In the genomic region with DNA sequence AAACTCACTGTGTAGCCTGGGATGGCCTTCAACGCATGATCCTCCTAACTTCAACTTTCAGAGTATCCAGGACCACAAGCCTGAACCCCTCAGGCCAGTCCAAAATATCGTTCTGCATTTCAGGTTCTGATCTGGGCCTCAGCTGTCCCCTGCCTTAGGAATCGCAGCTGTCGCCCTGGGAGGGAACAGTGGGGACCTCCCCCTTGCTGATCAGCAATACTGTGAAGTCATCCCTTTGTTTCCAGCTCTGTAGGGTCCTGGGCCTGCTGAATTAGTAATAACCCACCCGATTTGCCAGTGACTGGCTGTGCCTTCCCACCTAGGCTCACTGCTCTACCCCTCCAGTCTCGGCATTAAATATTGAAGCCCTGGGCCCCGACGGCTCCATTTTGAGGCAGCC, we compare ENCODE assay signal across 22 mouse cellular contexts. TPM values are rescaled to one million over a fixed set of nuclear protein-coding genes. Genes with fewer than 3 reads are reported as not detected.
DNase-seq lines count a peak whose midpoint lies in the region; ATAC-seq and TF ChIP-seq lines count a peak whose summit lies in the region.
"Had no signal": no experiment of that assay in that cellular context is flagged by ENCODE, and none has a peak within 500 bp of the region (broad histone marks: within the 10 kb centered on the region; RNA-seq: fewer than 3 reads in every experiment).

No protein-coding gene starts in this region.

- no peaks in the 10 kb centered on the region for H3K9me3 ChIP-seq in hindbrain, embryonic 11.5 days (ENCODE audit: control insufficient read depth, low read length)
- peaks cover 5% of the 10 kb centered on the region for H3K9me3 ChIP-seq in hindbrain, embryonic 16.5 days (ENCODE audit: control insufficient read depth, low read length)
- H3K9me3 ChIP-seq in midbrain, embryonic 10.5 days (replicated peaks) = peaks cover 8% of the 10 kb centered on the region; the same call in 1 of the 2 replicates
- H3K9me3 ChIP-seq in midbrain, embryonic 14.5 days (ENCODE audit: control insufficient read depth, low read length) = no peaks in the 10 kb centered on the region; the same call in 1 of the 2 replicates
- H3K9me3 ChIP-seq: embryonic facial prominence, embryonic 12.5 days; heart, embryonic 15.5 days had no signal

- H3K4me2 ChIP-seq in hindbrain, embryonic 11.5 days (replicated peaks; ENCODE audit: low read depth, low read length) = no peak overlapping the region
- H3K4me2 ChIP-seq in hindbrain, embryonic 16.5 days (ENCODE audit: low read length) = no peak overlapping the region
- H3K4me2 ChIP-seq in midbrain, embryonic 14.5 days (ENCODE audit: low read length) = no peak overlapping the region
- H3K4me2 ChIP-seq: embryonic facial prominence, embryonic 12.5 days; heart, embryonic 11.5 days; heart, embryonic 15.5 days had no signal

- no peaks in the 10 kb centered on the region for H3K36me3 ChIP-seq in hindbrain, embryonic 11.5 days (ENCODE audit: control insufficient read depth, insufficient read depth, low read length)
- H3K36me3 ChIP-seq in hindbrain, embryonic 16.5 days (ENCODE audit: control insufficient read depth, insufficient read depth, low read length) = no peaks in the 10 kb centered on the region
- H3K36me3 ChIP-seq in midbrain, embryonic 10.5 days = no peaks in the 10 kb centered on the region
- no peaks in the 10 kb centered on the region for H3K36me3 ChIP-seq in midbrain, embryonic 14.5 days (ENCODE audit: control insufficient read depth, insufficient read depth, low read length)
- no peaks in the 10 kb centered on the region for H3K36me3 ChIP-seq in thymus, adult 2 months (ENCODE audit: control insufficient read depth, insufficient read depth, low read length)
- H3K36me3 ChIP-seq: embryonic facial prominence, embryonic 12.5 days; heart, embryonic 15.5 days had no signal

- ATAC-seq in hindbrain, embryonic 11.5 days (ENCODE audit: low FRiP score) = 0 out of 2 replicates have a peak, but pooled peaks have one; percentile 45
- no peak for ATAC-seq in hindbrain, embryonic 16.5 days
- no peak for ATAC-seq in midbrain, embryonic 14.5 days (ENCODE audit: low FRiP score, low TSS enrichment)
- ATAC-seq: activated CD4-positive, CD25-positive, alpha-beta regulatory T cell, adult 4 months; forebrain, embryonic 16.5 days; Patski had no signal

- H3K27me3 ChIP-seq in hindbrain, embryonic 11.5 days (ENCODE audit: control insufficient read depth, insufficient read depth, low read length) = no peaks in the 10 kb centered on the region
- no peaks in the 10 kb centered on the region for H3K27me3 ChIP-seq in hindbrain, embryonic 16.5 days (replicated peaks; ENCODE audit: control insufficient read depth, insufficient read depth, low read length)
- H3K27me3 ChIP-seq in midbrain, embryonic 10.5 days (ENCODE audit: low read depth, poor library complexity, severe bottlenecking) = no peaks in the 10 kb centered on the region
- H3K27me3 ChIP-seq in midbrain, embryonic 14.5 days (ENCODE audit: control insufficient read depth, insufficient read depth, low read length) = no peaks in the 10 kb centered on the region
- H3K27me3 ChIP-seq in thymus, adult 2 months (ENCODE audit: control insufficient read depth, insufficient read depth, low read length) = no peaks in the 10 kb centered on the region; the same call in 1 of the 2 replicates
- H3K27me3 ChIP-seq: Patski had no signal

- no peak for TF ChIP-seq CTCF in thymus, adult 2 months (IDR thresholded peaks at IDR 0.05; ENCODE audit: borderline replicate concordance, control insufficient read depth, extremely low read depth, insufficient read depth, low read length, poor library complexity)

- 52% methylated on average over 8 of the region's 8 CpGs for WGBS in hindbrain, embryonic 11.5 days
- WGBS in hindbrain, embryonic 16.5 days = 31% methylated on average over 8 of the region's 8 CpGs
- 52% methylated on average over 8 of the region's 8 CpGs for WGBS in midbrain, embryonic 10.5 days
- 37% methylated on average over 8 of the region's 8 CpGs for WGBS in midbrain, embryonic 14.5 days
- WGBS in thymus, adult 2 months = 74% methylated on average over 8 of the region's 8 CpGs

- peak; percentile 16 for DNase-seq in hindbrain, embryonic 11.5 days (ENCODE audit: low spot score)
- no peak for DNase-seq in midbrain, embryonic 10.5 days (ENCODE audit: low spot score)
- DNase-seq in midbrain, embryonic 14.5 days = no peak
- DNase-seq in retina, embryonic 14.5 days (ENCODE audit: low spot score) = peak; percentile 22
- no peak for DNase-seq in retina, postnatal 1 day
- DNase-seq in thymus, adult 2 months = no peak
- DNase-seq: adrenal gland, postnatal 14 days; cerebellum, adult 11-12 months; cerebellum, adult 9-10 months; cerebellum, postnatal 25 days; gastrocnemius, postnatal 14 days; heart, adult 2 months; heart, postnatal 14 days had no signal

- no peaks in the 10 kb centered on the region for H3K4me1 ChIP-seq in hindbrain, embryonic 11.5 days (replicated peaks; ENCODE audit: control insufficient read depth, insufficient read depth, low read length)
- no peaks in the 10 kb centered on the region for H3K4me1 ChIP-seq in hindbrain, embryonic 16.5 days (ENCODE audit: control insufficient read depth, insufficient read depth, low read depth, low read length)
- no peaks in the 10 kb centered on the region for H3K4me1 ChIP-seq in midbrain, embryonic 10.5 days
- no peaks in the 10 kb centered on the region for H3K4me1 ChIP-seq in midbrain, embryonic 14.5 days (ENCODE audit: control insufficient read depth, insufficient read depth, low read length)
- H3K4me1 ChIP-seq in thymus, adult 2 months (replicated peaks; ENCODE audit: control insufficient read depth, insufficient read depth, low read length) = no peaks in the 10 kb centered on the region
- H3K4me1 ChIP-seq: embryonic facial prominence, embryonic 12.5 days had no signal

- H3K4me3 ChIP-seq in hindbrain, embryonic 11.5 days (ENCODE audit: low read depth, low read length) = no peak overlapping the region
- no peak overlapping the region for H3K4me3 ChIP-seq in hindbrain, embryonic 16.5 days (ENCODE audit: low read length)
- no peak overlapping the region for H3K4me3 ChIP-seq in midbrain, embryonic 10.5 days
- no peak overlapping the region for H3K4me3 ChIP-seq in midbrain, embryonic 14.5 days (replicated peaks; ENCODE audit: low read depth, low read length)
- H3K4me3 ChIP-seq in thymus, adult 2 months (ENCODE audit: control insufficient read depth, insufficient read depth, low read length) = no peak overlapping the region
- H3K4me3 ChIP-seq: embryonic facial prominence, embryonic 12.5 days; heart, adult 2 months; heart, embryonic 15.5 days had no signal

- no peak for TF ChIP-seq POLR2A in thymus, adult 2 months (IDR thresholded peaks at IDR 0.05; ENCODE audit: control insufficient read depth, extremely low read depth, insufficient read depth, low read length, poor library complexity)

- H3K9ac ChIP-seq in hindbrain, embryonic 11.5 days (ENCODE audit: low read depth, low read length) = no peak overlapping the region
- H3K9ac ChIP-seq in hindbrain, embryonic 16.5 days (ENCODE audit: low read depth, low read length) = no peak overlapping the region
- no peak overlapping the region for H3K9ac ChIP-seq in midbrain, embryonic 14.5 days (replicated peaks; ENCODE audit: low read length)
- H3K9ac ChIP-seq: embryonic facial prominence, embryonic 12.5 days; heart, embryonic 15.5 days had no signal

- peak overlapping the region; percentile 4; the same call in 1 of the 2 replicates for H3K27ac ChIP-seq in hindbrain, embryonic 11.5 days (ENCODE audit: low read depth, low read length)
- no peak overlapping the region for H3K27ac ChIP-seq in hindbrain, embryonic 16.5 days (ENCODE audit: low read depth, low read length)
- 0 out of 2 replicates have a peak overlapping the region, but pooled peaks have one; percentile 9 for H3K27ac ChIP-seq in midbrain, embryonic 10.5 days (replicated peaks)
- no peak overlapping the region for H3K27ac ChIP-seq in midbrain, embryonic 14.5 days (replicated peaks; ENCODE audit: low read depth, low read length)
- H3K27ac ChIP-seq in thymus, adult 2 months (ENCODE audit: control insufficient read depth, insufficient read depth, low read length) = no peak overlapping the region
- H3K27ac ChIP-seq: embryonic facial prominence, embryonic 12.5 days; heart, adult 2 months; heart, embryonic 15.5 days had no signal

RNA-seq across cellular contexts. Expression of gene Zfand2a, which starts 7.0 kb away (rescaled TPM):
- polyA plus RNA-seq in hindbrain, embryonic 11.5 days (2014; fragmentation: Nextera tagmentation; extraction: Ambion mirVana) = 6.7 and 8.4 TPM in 2 replicates
- 24.5 and 29.3 TPM in 2 replicates for polyA plus RNA-seq in hindbrain, embryonic 16.5 days (2015; fragmentation: Nextera tagmentation; extraction: Ambion mirVana)
- 9.1 and 12.2 TPM in 2 replicates for polyA plus RNA-seq in midbrain, embryonic 10.5 days (2016; fragmentation: Nextera tagmentation; extraction: Ambion mirVana)
- polyA plus RNA-seq in midbrain, embryonic 14.5 days (2014; fragmentation: Nextera tagmentation; extraction: Ambion mirVana) = 14.0 and 14.1 TPM in 2 replicates
- polyA plus RNA-seq in thymus, adult 2 months (2012; rRNA removed) = 15.5 and 15.9 TPM in 2 replicates

RNA-seq across cellular contexts. Expression of gene 3110082I17Rik, which starts 31.0 kb away (rescaled TPM):
- 29.2 and 31.2 TPM in 2 replicates for polyA plus RNA-seq in hindbrain, embryonic 11.5 days (2014; fragmentation: Nextera tagmentation; extraction: Ambion mirVana)
- polyA plus RNA-seq in hindbrain, embryonic 16.5 days (2015; fragmentation: Nextera tagmentation; extraction: Ambion mirVana) = 18.4 and 20.3 TPM in 2 replicates
- 56.6 and 64.7 TPM in 2 replicates for polyA plus RNA-seq in midbrain, embryonic 10.5 days (2016; fragmentation: Nextera tagmentation; extraction: Ambion mirVana)
- polyA plus RNA-seq in midbrain, embryonic 14.5 days (2014; fragmentation: Nextera tagmentation; extraction: Ambion mirVana) = 10.8 and 12.8 TPM in 2 replicates
- polyA plus RNA-seq in thymus, adult 2 months (2012; rRNA removed) = 7.5 and 8.2 TPM in 2 replicates

RNA-seq across cellular contexts. Expression of gene Uncx, which starts 51.9 kb away (rescaled TPM):
- polyA plus RNA-seq in hindbrain, embryonic 11.5 days (2014; fragmentation: Nextera tagmentation; extraction: Ambion mirVana) = 57.9 and 66.8 TPM in 2 replicates
- 24.9 and 26.7 TPM in 2 replicates for polyA plus RNA-seq in hindbrain, embryonic 16.5 days (2015; fragmentation: Nextera tagmentation; extraction: Ambion mirVana)
- polyA plus RNA-seq in midbrain, embryonic 10.5 days (2016; fragmentation: Nextera tagmentation; extraction: Ambion mirVana) = 18.8 and 36.7 TPM in 2 replicates
- polyA plus RNA-seq in midbrain, embryonic 14.5 days (2014; fragmentation: Nextera tagmentation; extraction: Ambion mirVana) = 39.6 and 44.0 TPM in 2 replicates
- 0.24 and 0.26 TPM in 2 replicates for polyA plus RNA-seq in thymus, adult 2 months (2012; rRNA removed)
- polyA plus RNA-seq: activated CD4-positive, CD25-positive, alpha-beta regulatory T cell, adult 4 months; cortical plate, adult 2 months; gonadal fat pad, adult 2 months; heart, adult 2 months; heart, embryonic 15.5 days; Patski had no signal

Comparison
In these comparisons a context has a peak if more than half of its experiments do, and no peak if none do; other contexts are left out.
1. DNase-seq: peak in hindbrain, embryonic 11.5 days (single experiment) and retina, embryonic 14.5 days (single experiment); none in midbrain, embryonic 10.5 days (single experiment), midbrain, embryonic 14.5 days (single experiment), retina, postnatal 1 day (single experiment) and thymus, adult 2 months (single experiment).
2. H3K27ac ChIP-seq: peak in hindbrain, embryonic 11.5 days (single experiment) and midbrain, embryonic 10.5 days (single experiment); none in hindbrain, embryonic 16.5 days (single experiment), midbrain, embryonic 14.5 days (single experiment) and thymus, adult 2 months (single experiment).
3. RNA of gene Uncx, which starts 51.9 kb away (polyA plus RNA-seq): 57.9 to 66.8 TPM in hindbrain, embryonic 11.5 days, 39.6 to 44.0 TPM in midbrain, embryonic 14.5 days, 24.9 to 26.7 TPM in hindbrain, embryonic 16.5 days and 18.8 to 36.7 TPM in midbrain, embryonic 10.5 days; 0.24 to 0.26 TPM in thymus, adult 2 months; every median in the first group is over 10 times any median in the second.